Mouse (Mus musculus): ENCODE data around the gene Hexa.

Hexa gene

GRCm38 (mm10) chr9:59553719-59554118 lies 14.4 kb downstream of the Hexa start:
- no peak for DNase-seq (ENCODE audit: low read depth)

DNA sequence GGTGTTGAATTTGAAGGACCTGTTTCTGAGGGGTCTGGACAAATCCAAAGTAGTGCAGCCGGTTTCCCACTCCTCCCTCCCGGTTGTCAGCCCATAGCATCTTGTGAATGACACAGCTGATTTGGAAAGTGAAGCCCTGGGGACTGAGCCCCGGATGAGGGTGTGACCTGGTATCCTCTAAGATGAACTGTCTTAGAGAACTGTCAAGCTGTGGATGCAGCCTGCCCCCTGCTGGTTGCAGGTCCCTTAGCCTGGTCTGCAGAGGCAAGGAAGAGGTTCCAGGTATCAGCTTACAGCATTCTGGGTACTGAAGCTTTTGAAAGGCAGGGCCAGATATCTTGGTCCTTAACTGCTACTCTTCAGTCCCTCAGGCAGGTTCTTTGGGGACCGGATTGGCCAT lies 26.3 kb downstream of the Hexa start:
- DNase-seq (ENCODE audit: low read depth), result peak; percentile 86

GRCm38 (mm10) chr9:59567111-59567510 lies 27.8 kb downstream of the Hexa start:
- DNase-seq (ENCODE audit: low read depth), result peak; percentile 76

DNA sequence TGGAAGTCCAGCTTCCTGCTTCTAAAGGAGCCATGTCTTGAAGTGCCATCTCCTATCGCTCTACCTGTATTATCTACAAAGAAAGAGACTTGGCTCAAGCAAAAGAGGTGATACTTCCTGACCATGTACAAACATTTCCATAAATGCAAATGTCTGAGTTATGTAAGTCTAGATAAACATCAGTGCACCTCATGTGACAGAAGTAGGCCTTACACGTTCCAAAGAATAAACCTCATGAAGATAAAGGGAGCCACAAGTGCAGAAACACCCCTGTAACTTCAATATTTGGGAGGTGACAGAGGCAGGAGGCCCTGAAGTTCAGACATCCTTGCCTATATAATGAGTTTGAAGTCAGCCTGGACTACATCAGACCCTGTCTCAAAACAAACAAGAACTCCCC lies 32.5 kb downstream of the Hexa start:
- no peak for DNase-seq (ENCODE audit: low read depth)

DNA sequence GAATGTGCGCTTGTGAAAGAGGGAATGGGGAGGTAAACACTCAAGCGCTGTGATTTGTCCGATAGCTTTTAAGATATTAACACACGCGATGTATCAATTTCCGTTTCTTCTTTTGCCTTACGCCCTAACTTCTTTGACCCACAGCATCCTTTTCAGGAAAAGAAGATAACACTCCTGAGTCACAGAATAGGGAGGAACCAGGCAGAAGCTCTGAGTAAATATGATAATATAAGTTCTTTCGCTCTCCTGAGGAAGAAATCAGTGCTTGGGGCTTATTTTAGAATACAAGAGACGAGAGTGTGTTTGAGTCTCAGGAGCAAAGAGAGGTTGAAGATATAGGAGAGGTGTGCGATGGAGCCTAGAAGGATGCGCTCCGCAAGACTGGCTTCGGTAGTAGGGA lies 38.1 kb downstream of the Hexa start:
- DNase-seq (ENCODE audit: low read depth), result no peak

DNA sequence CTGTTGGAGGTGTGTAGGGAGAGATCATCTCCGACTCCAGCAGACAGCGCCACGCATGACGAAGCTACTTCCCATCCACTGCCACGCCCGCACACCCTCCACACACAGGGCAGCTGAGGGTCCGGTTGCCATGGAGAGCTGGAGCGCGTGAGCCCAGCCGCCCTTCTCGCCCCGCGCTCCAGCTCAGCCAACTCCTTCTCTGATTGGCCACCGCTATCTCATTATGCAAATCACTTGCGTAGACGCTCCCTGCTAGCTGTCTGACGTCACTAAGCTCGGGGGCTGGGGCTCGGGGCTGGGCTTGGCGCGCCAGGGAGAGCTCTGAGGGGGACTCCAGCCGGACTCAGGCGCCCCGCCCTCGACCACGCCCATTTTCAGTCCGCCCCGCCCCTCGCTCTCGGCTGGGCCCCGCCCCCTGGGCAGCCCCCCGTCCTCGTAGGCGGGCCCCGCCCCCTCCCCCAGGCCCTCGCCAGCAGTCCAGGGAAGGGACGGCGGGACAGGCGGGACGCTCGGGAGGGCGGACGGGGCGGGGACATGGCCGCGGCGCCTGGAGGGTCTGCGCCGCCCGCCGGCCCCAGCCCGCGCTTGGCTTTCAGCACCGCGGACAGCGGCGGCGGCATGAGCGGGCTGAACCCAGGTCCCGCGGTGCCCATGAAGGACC lies 38.6 kb downstream of the Hexa start, which contains the start of gene Celf6:
Gene Celf6 (plus strand): TSS at position 74 of the 661 bp plus-strand sequence.
- peak; percentile 56 for DNase-seq (ENCODE audit: low read depth)

GRCm38 (mm10) chr9:59578505-59578867 lies 39.1 kb downstream of the Hexa start:
- DNase-seq (ENCODE audit: low read depth), result no peak

DNA sequence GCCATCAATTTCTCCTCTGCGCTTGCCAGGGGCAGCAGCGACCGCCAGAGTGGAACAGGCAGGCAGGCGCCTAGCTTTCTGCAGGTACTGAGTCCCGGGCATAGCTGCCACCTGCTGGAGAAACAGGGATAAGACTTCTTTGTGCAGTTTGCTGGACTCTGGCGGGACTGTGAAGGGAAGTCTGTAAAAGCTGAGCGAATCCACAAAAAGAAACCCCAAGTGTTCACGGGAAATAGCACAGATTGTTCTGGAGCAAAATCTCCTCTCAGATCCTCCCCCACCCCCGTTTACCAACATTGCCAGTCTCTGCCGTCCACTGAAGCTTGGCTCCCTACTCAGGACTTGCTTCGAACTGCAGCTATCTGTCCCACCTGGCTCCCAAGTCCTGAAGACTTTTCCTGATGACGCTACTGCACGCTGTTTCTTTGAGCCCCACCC lies 45.5 kb downstream of the Hexa start:
- DNase-seq (ENCODE audit: low read depth), result peak; percentile 90

DNA sequence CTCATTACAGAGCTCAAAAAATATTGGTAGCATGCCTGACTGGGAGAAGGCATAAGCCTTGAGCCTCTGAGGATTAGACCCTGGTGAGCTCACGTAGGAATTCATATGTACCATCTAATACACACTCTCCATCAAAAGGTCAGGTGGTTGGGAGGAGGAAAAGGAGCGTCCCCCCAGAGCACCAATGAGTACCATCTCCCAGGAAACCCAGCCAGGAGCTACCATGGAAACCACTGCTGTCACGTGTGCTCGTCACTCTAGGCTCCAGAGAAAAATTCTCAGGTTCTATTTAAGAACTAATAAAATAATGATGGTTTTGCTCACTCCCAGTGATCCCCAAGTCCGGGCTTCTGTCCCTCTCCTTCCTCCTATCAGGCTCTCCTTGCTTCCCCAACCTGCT lies 48.9 kb downstream of the Hexa start:
- no peak for DNase-seq (ENCODE audit: low read depth)

- DNase-seq (ENCODE audit: low read depth), result peak; percentile 28
These were observed 49.7 kb downstream of the Hexa start for GRCm38 (mm10) chr9:59588710-59589671.

DNA sequence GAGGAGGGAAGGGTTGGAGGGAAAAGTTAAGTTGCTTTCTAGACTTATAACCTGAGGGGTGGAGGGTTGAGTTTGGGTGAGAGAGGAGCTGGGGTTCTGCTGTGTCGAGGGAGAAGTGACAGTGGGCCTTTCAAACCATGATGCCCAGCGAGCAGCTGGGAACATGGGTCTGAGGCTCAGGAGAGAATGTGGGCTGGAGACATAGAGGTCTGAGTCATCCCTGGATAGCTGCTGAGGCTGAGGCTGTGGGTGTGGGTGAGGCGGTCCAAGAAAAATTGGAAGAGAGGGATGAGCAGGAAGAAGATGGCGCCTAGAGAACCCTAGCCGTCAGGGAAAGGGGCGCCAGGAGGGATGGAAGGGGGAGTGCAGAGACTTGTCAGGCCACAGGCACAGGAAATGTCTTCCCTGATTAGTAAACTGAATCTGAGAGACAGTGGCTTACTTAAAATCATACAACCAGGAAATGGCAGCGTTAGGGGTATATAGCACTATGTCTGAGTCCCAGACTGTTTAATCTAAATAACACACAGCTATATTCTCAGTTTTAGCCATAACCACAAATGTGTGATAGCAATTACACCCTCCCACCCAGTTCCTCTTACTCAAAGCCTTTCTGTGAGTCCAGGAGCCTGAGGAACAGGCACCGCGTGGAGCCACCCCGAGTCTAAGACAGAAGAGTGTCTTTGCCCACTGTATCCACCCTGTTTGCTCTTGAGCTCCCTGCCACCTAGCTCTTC lies 50.5 kb downstream of the Hexa start:
- peak; percentile 46 for DNase-seq (ENCODE audit: low read depth)

- no peak for DNase-seq (ENCODE audit: low read depth)
These were observed 62.3 kb downstream of the Hexa start for GRCm38 (mm10) chr9:59601661-59602060.

- DNase-seq (ENCODE audit: low read depth), result no peak
These were observed 66.6 kb downstream of the Hexa start for GRCm38 (mm10) chr9:59605967-59606366.

GRCm38 (mm10) chr9:59610950-59611349 lies 71.6 kb downstream of the Hexa start:
- no peak for DNase-seq (ENCODE audit: low read depth)

Measured in NIH3T3 (cell line).